23 mouse cellular contexts compared by ENCODE assay signal in the genomic region with DNA sequence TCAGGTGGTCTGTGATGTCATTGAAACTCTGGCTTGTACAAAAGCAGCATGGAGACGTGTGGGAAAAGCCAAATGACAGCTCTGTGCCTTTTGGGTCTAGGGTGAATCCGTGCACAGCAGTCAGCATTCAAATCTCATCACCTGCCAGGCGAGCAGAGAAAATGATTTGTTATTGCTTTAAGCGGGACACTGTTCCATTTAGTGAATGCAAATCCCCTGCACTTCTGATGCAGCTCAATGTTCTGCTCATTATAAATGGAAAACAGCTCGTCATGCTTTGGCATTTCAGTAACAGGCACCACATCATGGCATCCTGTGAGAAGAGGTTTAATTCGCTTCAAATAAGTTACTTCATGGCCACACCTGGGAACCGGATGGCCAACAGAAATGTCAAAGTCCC.
"Had no signal": no experiment of that assay in that cellular context is flagged by ENCODE, and none has a peak within 500 bp of the region (broad histone marks: within the 10 kb centered on the region; RNA-seq: fewer than 3 reads in every experiment).

No protein-coding gene starts in this region.

- H3K4me2 ChIP-seq: heart, embryonic 12.5 days; hindbrain, embryonic 12.5 days; hindbrain, embryonic 14.5 days; intestine, embryonic 15.5 days; limb, embryonic 13.5 days; limb, embryonic 15.5 days had no signal

- H3K36me3 ChIP-seq: hindbrain, embryonic 10.5 days; hindbrain, embryonic 12.5 days; intestine, embryonic 15.5 days; limb, embryonic 13.5 days; limb, embryonic 15.5 days had no signal

- H3K27ac ChIP-seq: heart, embryonic 10.5 days; hindbrain, embryonic 10.5 days; hindbrain, embryonic 12.5 days; hindbrain, embryonic 14.5 days; intestine, embryonic 15.5 days; layer of hippocampus, adult 2 months; left cerebral cortex, adult 2 months; limb, embryonic 13.5 days; limb, embryonic 15.5 days had no signal

- H3K4me1 ChIP-seq: heart, embryonic 10.5 days; hindbrain, embryonic 10.5 days; hindbrain, embryonic 12.5 days; intestine, embryonic 15.5 days; limb, embryonic 13.5 days; limb, embryonic 15.5 days had no signal

- H3K4me3 ChIP-seq: heart, embryonic 10.5 days; heart, embryonic 12.5 days; hindbrain, embryonic 10.5 days; hindbrain, embryonic 12.5 days; intestine, embryonic 15.5 days; layer of hippocampus, adult 2 months; left cerebral cortex, adult 2 months; limb, embryonic 13.5 days; limb, embryonic 15.5 days had no signal

- ATAC-seq: hindbrain, embryonic 16.5 days; inflammation-experienced regulatory T-cells, adult 6 months; intestine, embryonic 15.5 days; intestine, postnatal 0 days had no signal

- H3K9me3 ChIP-seq: heart, embryonic 10.5 days; heart, embryonic 12.5 days; hindbrain, embryonic 10.5 days; hindbrain, embryonic 12.5 days; intestine, embryonic 15.5 days; limb, embryonic 13.5 days; limb, embryonic 15.5 days had no signal

- H3K9ac ChIP-seq: heart, embryonic 12.5 days; hindbrain, embryonic 12.5 days; hindbrain, embryonic 14.5 days; intestine, embryonic 15.5 days; limb, embryonic 13.5 days; limb, embryonic 15.5 days had no signal

- H3K27me3 ChIP-seq: heart, embryonic 12.5 days; hindbrain, embryonic 12.5 days; intestine, embryonic 15.5 days; limb, embryonic 13.5 days; limb, embryonic 15.5 days had no signal

- DNase-seq: gastrocnemius, postnatal 14 days; heart, adult 18-20 months; heart, postnatal 10 days; heart, postnatal 4 days; kidney, adult 18-20 months; kidney, adult 8-10 months; kidney, postnatal 10 days; kidney, postnatal 25 days; kidney, postnatal 4 days; left cerebral cortex, postnatal 4 days had no signal
